9 mouse cellular contexts compared by ENCODE assay signal in genomic region chr6:24721317-24722099, GRCm38 (mm10). TPM values are rescaled to one million over a fixed set of nuclear protein-coding genes. Genes with fewer than 3 reads are reported as not detected.
DNase-seq lines count a peak whose midpoint lies in the region; ATAC-seq lines count a peak whose summit lies in the region.
"Had no signal": no experiment of that assay in that cellular context is flagged by ENCODE, and none has a peak within 500 bp of the region (broad histone marks: within the 10 kb centered on the region; RNA-seq: fewer than 3 reads in every experiment).

No protein-coding gene starts in this region.

- ATAC-seq in midbrain, embryonic 11.5 days (ENCODE audit: low FRiP score), result 0 out of 2 replicates have a peak, but pooled peaks have one; percentile 38
- no peak for ATAC-seq in heart, embryonic 13.5 days (ENCODE audit: extremely low read depth, insufficient number of reproducible peaks, low FRiP score, low TSS enrichment)

- no peak overlapping the region for H3K9ac ChIP-seq in midbrain, embryonic 11.5 days (ENCODE audit: low read length)
- H3K9ac ChIP-seq in heart, embryonic 13.5 days, result no peak overlapping the region

- DNase-seq in midbrain, embryonic 11.5 days (ENCODE audit: low spot score, missing footprints), result peak; percentile 90
- no peak for DNase-seq in midbrain, embryonic 10.5 days (ENCODE audit: low spot score)
- DNase-seq in NIH3T3 (ENCODE audit: low read depth), result peak; percentile 79
- peak; percentile 7 for DNase-seq in cerebellum, adult 9-11 months
- DNase-seq in layer of hippocampus, postnatal 10 days (ENCODE audit: low spot score in 2 of 2), result peak; percentile 32 to 44
- peak; percentile 65 for DNase-seq in retina, postnatal 1 day

- no peak overlapping the region for H3K4me3 ChIP-seq in midbrain, embryonic 11.5 days (ENCODE audit: low read depth, low read length)
- no peak overlapping the region for H3K4me3 ChIP-seq in midbrain, embryonic 10.5 days
- peak overlapping the region; percentile 31 for H3K4me3 ChIP-seq in heart, embryonic 13.5 days

- WGBS in midbrain, embryonic 11.5 days, result 34% methylated on average over 13 of the region's 13 CpGs
- 39% methylated on average over 13 of the region's 13 CpGs for WGBS in midbrain, embryonic 10.5 days
- 26% methylated on average over 13 of the region's 13 CpGs for WGBS in heart, embryonic 13.5 days

- H3K4me2 ChIP-seq in midbrain, embryonic 11.5 days, result no peak overlapping the region
- H3K4me2 ChIP-seq in heart, embryonic 13.5 days, result peak overlapping the region; percentile 62

- H3K27ac ChIP-seq in midbrain, embryonic 11.5 days (ENCODE audit: low read depth, low read length), result no peak overlapping the region
- H3K27ac ChIP-seq in midbrain, embryonic 10.5 days (replicated peaks), result no peak overlapping the region
- H3K27ac ChIP-seq in heart, embryonic 13.5 days (replicated peaks), result no peak overlapping the region

- H3K36me3 ChIP-seq in midbrain, embryonic 11.5 days (ENCODE audit: control insufficient read depth, insufficient read depth, low read length), result no peaks in the 10 kb centered on the region
- H3K36me3 ChIP-seq in midbrain, embryonic 10.5 days, result no peaks in the 10 kb centered on the region
- H3K36me3 ChIP-seq in heart, embryonic 13.5 days, result no peaks in the 10 kb centered on the region

- H3K4me1 ChIP-seq in midbrain, embryonic 11.5 days (ENCODE audit: control insufficient read depth, insufficient read depth, low read length), result no peaks in the 10 kb centered on the region
- no peaks in the 10 kb centered on the region for H3K4me1 ChIP-seq in midbrain, embryonic 10.5 days
- no peaks in the 10 kb centered on the region for H3K4me1 ChIP-seq in heart, embryonic 13.5 days

- no peaks in the 10 kb centered on the region for H3K9me3 ChIP-seq in midbrain, embryonic 11.5 days (ENCODE audit: control insufficient read depth, low read length)
- no peaks in the 10 kb centered on the region for H3K9me3 ChIP-seq in midbrain, embryonic 10.5 days (replicated peaks)
- H3K9me3 ChIP-seq in heart, embryonic 13.5 days, result no peaks in the 10 kb centered on the region

- H3K27me3 ChIP-seq in midbrain, embryonic 11.5 days (ENCODE audit: control insufficient read depth, insufficient read depth, low read length), result no peaks in the 10 kb centered on the region
- H3K27me3 ChIP-seq in midbrain, embryonic 10.5 days (ENCODE audit: low read depth, poor library complexity, severe bottlenecking), result no peaks in the 10 kb centered on the region
- H3K27me3 ChIP-seq in heart, embryonic 13.5 days (replicated peaks), result no peaks in the 10 kb centered on the region

RNA-seq across cellular contexts. Expression of gene Hyal6, which starts 11.5 kb away (rescaled TPM):
- polyA plus RNA-seq in midbrain, embryonic 11.5 days (2014; fragmentation: Nextera tagmentation; extraction: Ambion mirVana), result not detected in 2 replicates
- not detected in 2 replicates for polyA plus RNA-seq in midbrain, embryonic 10.5 days (2016; fragmentation: Nextera tagmentation; extraction: Ambion mirVana)
- polyA plus RNA-seq in heart, embryonic 13.5 days (2015; fragmentation: Nextera tagmentation; extraction: Ambion mirVana), result not detected in 2 replicates
- not detected for total RNA-seq in layer of hippocampus, postnatal 10 days (2021)
- total RNA-seq: hematopoietic stem cell, adult 5-6 weeks had no signal
- polyA plus RNA-seq: small intestine, adult 2 months had no signal

RNA-seq across cellular contexts. Expression of gene Hyal4, which starts 26.6 kb away (rescaled TPM):
- polyA plus RNA-seq in midbrain, embryonic 11.5 days (2014; fragmentation: Nextera tagmentation; extraction: Ambion mirVana), result not detected in 2 replicates
- polyA plus RNA-seq in midbrain, embryonic 10.5 days (2016; fragmentation: Nextera tagmentation; extraction: Ambion mirVana), result not detected in 2 replicates
- not detected in 2 replicates for polyA plus RNA-seq in heart, embryonic 13.5 days (2015; fragmentation: Nextera tagmentation; extraction: Ambion mirVana)
- not detected for total RNA-seq in layer of hippocampus, postnatal 10 days (2021)
- total RNA-seq: hematopoietic stem cell, adult 5-6 weeks had no signal
- polyA plus RNA-seq: small intestine, adult 2 months had no signal

RNA-seq across cellular contexts. Expression of gene Wasl, which starts 56.7 kb away (rescaled TPM):
- 47.0 and 50.7 TPM in 2 replicates for polyA plus RNA-seq in midbrain, embryonic 11.5 days (2014; fragmentation: Nextera tagmentation; extraction: Ambion mirVana)
- 60.9 and 62.0 TPM in 2 replicates for polyA plus RNA-seq in midbrain, embryonic 10.5 days (2016; fragmentation: Nextera tagmentation; extraction: Ambion mirVana)
- polyA plus RNA-seq in heart, embryonic 13.5 days (2015; fragmentation: Nextera tagmentation; extraction: Ambion mirVana), result 45.6 and 51.6 TPM in 2 replicates
- 10 to 100 TPM; 69.3 to 81.8 TPM for total RNA-seq in layer of hippocampus, postnatal 10 days (2021)
